Mouse (Mus musculus) CD4-positive, CD25-positive, alpha-beta regulatory T cell, adult 4 months (primary cell): ENCODE measurements around the gene Tmem239. TPM values are rescaled to one million over a fixed set of nuclear protein-coding genes. Genes with fewer than 3 reads are reported as not detected.
"Not testable (repeated sequence)": the region's sequence is repeated elsewhere in the genome, so short reads cannot be mapped to it uniquely, and the experiment has no call there.

Experiments used
- ATAC-seq: one replicate; pipeline ENCODE4 v1.8.0; 2017
- polyA plus RNA-seq, 2 experiments: library from polyadenylated mRNA; unstranded; fragments of 100-300 nt; shearing (Covaris generic); gene quantifications; one replicate each; pipeline ENCODE4 v1.2.1; 2017

Gene Tmem239
- not detected for polyA plus RNA-seq

DNA sequence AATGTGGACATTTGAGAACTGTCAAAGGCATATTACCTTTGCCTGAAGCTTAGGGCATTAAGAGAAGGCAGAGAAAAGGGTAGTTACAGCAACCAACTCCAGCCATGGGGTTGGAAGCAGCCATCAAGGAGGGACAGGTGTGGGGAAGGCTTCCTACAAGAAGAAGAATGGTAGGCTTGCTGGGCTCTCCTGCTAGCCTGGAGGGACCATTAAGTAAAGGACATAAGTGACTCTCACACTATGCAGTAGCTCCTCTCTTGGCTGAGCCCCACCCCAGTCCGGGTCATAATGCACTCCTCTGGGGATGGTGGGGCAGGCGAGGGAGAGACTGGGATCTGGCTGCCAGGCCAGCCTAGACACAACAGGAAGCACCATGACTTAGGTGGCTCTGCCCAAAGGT, at the start of gene Tmem239:
TSS of gene Tmem239 (plus strand) at position 301 of the 400 bp plus-strand sequence.
- no peak for ATAC-seq

DNA sequence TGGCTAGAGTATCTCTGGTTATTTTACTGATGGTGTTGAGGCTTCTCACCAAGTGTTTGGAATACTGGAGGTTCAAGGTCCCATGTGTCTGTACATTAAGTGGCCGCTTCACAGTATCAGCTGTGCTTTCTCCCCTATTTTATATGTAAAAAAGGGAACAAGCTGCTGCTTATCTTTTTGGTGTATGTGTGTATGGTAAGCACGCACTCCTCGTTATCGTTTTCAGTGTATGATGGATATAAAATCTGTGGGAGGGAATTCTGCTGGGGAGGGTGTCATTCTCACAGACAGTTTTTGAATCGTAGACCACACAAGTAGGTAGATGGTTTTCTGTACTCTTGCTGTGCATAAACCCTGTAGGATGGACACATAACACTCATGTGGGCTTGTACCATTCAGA, 48.7 kb upstream of the Tmem239 start:
- ATAC-seq: no peak

DNA sequence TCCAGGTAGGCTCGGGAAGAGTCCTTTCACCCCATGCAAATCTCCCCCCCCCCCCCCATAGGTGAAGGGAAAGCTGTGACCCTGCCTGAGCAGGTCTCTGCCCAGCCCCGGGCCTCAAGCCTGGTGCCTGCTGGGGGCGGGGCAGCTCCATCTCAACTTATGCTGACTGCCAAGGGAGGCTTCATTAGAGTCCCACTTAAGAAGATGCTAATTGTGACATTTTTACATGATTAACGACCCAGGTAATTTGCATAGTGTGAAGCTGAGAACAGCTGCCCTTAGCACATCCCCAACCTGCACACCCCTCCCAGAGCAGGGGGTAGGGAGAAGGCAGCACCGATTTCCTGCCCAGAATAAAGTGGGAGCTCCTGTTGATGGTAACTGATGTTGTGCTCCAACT, 47.4 kb upstream of the Tmem239 start:
- no peak for ATAC-seq

- ATAC-seq: no peak
These were observed 43.7 kb upstream of the Tmem239 start for GRCm38 (mm10) chr2:130362511-130363026.

DNA sequence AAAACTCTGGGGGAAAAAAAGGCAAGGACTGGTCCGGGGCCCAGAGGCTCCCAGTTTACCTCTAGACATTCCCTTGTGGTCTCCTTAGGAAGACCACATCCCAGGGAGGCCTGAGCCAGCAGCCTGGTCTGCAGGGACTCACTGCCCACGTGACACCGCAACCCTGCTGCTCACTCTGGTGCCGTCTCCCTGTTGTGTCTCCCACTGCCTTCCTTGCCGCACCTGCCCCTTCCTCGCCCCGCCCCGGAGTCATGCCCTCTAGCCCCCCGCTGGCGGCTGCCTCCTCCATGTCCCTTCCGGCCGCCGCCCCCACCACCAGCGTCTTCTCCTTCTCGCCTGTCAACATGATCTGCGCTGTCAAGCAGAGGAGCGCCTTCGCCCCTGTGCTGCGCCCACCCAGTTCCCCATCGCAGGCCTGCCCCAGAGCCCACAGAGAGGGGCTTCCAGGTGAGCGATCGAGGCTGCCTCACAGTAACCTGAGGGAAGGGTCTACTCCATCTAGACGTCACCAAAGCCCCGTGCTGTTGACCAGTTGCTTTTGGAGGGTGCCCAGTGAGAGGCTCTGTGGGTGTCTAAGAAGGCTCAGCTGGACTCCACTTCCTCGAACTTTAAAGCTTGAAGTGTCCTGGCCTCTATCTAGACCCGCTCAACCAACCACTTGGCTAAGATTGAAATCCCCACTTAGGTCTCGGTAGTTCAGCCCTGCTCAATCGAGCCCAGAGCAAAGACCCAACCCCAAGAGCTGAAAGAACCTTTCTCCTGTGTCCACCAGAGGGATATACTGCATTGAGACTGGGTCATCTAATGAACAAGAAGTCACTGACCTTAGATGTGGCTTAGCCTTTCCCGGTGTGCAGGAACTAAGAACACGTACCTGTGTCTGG, 40.8 kb upstream of the Tmem239 start:
- ATAC-seq: no peak

- ATAC-seq: no peak
These were observed 38.9 kb upstream of the Tmem239 start for GRCm38 (mm10) chr2:130367386-130367785.

- ATAC-seq: not testable (repeated sequence)
These were observed 33.3 kb upstream of the Tmem239 start for GRCm38 (mm10) chr2:130373026-130373425.

DNA sequence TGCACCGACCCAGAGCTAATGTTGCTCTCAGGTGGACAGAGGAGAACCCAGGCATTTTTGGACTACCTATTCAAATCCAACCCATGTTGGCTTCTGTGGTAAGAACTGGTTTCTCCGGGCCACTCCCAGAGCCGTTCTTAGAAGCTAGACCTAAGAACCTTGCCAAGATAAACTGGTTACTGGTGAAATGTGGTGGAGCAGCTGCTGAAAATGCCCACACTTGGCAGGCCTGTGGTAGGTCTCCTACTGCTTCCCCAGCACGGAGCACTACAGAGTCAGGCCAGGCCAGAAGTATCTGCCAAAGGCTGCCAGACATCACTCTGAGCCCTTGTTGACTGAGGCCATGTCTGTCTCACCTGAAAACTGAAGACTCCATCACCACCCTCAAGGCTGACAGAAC, 31.3 kb upstream of the Tmem239 start:
- no peak for ATAC-seq

DNA sequence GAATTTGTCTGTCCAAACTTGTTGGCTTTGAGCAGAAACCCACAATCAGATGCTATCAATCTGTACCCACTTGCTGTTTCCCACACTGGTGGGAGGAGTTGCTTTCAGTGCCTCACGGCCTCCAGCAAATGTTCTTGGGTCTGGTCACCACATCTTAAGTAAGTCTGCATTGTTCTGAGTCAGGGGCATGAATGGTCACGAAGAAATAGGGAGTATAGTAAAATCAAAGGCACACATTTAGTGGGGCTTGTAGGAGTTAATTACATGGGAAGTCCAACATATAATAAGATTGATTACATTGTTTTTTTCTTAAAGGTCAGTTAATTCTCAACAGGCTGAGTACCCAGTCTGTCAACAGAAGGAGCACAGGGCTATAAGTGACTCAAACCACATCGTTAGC, 23.1 kb upstream of the Tmem239 start:
- no peak for ATAC-seq

GRCm38 (mm10) chr2:130383895-130384294, 22.4 kb upstream of the Tmem239 start:
- no peak for ATAC-seq

- no peak for ATAC-seq
These were observed 20.1 kb upstream of the Tmem239 start for GRCm38 (mm10) chr2:130386212-130386611.

GRCm38 (mm10) chr2:130388796-130389195, 17.5 kb upstream of the Tmem239 start:
- ATAC-seq: no peak

DNA sequence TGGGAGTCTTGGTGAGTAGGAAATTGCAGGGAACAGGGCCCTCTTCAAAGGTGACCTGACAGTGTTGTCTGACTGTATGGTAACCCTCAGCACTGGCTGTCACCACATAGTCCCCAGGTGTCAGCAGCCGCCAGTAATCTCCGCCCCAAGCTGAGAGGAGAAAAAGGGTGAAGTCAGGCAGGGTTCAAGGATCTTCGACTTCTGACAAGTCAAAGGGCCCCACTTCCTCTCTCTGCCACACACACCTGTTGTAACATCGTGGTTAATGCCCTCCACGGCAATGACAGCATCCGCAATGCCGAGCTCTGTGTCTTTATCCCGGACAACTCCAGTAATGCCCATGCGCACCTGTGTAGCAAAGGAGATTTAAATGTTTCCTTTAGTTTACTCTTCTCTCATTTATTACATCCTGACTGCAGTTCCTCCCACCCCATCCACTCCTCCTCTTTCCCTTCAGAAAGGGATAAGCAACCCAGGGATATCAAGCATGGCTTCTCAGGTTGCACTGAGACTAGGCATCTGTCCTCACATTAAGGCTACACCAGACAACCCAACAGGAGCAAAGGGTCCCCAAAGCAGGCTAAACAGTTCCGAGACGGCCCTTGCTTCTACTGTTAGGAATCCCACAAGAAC, 15.2 kb upstream of the Tmem239 start:
- no peak for ATAC-seq

- ATAC-seq: no peak
These were observed 13.4 kb upstream of the Tmem239 start for GRCm38 (mm10) chr2:130392836-130393235.

- ATAC-seq: no peak
These were observed 10.6 kb upstream of the Tmem239 start for GRCm38 (mm10) chr2:130395696-130396095.

GRCm38 (mm10) chr2:130397186-130397985, 8.9 kb upstream of the Tmem239 start, which contains the start of gene Cpxm1:
Cpxm1 (minus strand) TSS chr2:130397574.
- ATAC-seq: no peak

GRCm38 (mm10) chr2:130398091-130398490, 8.2 kb upstream of the Tmem239 start:
- ATAC-seq: no peak

- no peak for ATAC-seq
These were observed 6.2 kb upstream of the Tmem239 start for GRCm38 (mm10) chr2:130400046-130400445.

DNA sequence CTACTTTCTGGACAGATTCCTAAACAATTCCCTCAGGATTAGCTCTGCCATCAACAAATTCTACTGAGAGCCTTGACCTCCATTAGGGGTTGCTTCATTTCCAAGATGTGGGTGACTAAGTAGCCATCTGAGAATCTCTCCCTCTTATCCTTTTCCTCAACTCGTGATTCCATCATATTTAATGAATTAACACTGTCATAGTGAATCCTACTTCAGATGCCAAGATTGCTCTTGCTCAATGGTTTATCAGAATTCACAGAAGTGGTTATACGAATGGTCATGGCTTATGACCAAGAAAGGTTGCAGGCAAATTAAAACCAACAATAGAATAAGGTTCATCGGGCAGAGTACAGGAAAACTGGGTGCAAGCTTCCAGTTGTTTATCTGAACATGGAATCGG, 4.4 kb upstream of the Tmem239 start:
- ATAC-seq: no peak

DNA sequence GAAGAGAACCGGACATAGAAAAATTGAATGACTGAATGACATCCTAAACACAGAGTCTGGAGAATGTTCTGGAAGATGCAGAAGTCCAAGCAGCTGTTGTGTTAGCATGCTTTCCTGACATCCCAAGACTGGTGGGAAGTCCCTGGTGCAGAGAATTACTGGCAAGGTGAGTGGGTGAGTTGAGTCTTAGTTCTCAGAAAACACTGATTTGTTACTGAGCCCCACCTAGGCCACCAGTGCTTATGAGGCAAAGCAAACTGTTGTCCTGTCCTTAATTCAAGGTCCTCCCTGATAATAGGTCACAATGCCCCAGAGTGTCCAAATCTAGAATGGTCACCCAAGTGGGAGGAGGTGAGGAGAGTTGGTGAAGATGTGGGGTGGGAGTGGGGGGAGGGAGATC, 1.3 kb upstream of the Tmem239 start, which contains the start of the genes Gm28372 and 1700020A23Rik:
TSS of gene Gm28372 (plus strand) at position 301 of the 400 bp plus-strand sequence.
TSS of gene 1700020A23Rik (plus strand) at position 321 of the 400 bp plus-strand sequence.
- ATAC-seq: no peak

- no peak for ATAC-seq
These were observed 1.9 kb downstream of the Tmem239 start for GRCm38 (mm10) chr2:130408194-130408593.
